23 mouse cellular contexts compared by ENCODE assay signal in genomic region chr6:135302421-135303125, GRCm38 (mm10). TPM values are rescaled to one million over a fixed set of nuclear protein-coding genes. Genes with fewer than 3 reads are reported as not detected.
DNase-seq lines count a peak whose midpoint lies in the region; ATAC-seq and TF ChIP-seq lines count a peak whose summit lies in the region.
"Had no signal": no experiment of that assay in that cellular context is flagged by ENCODE, and none has a peak within 500 bp of the region (broad histone marks: within the 10 kb centered on the region; RNA-seq: fewer than 3 reads in every experiment).

No protein-coding gene starts in this region.

- DNase-seq in liver, adult 2 months (ENCODE audit: extremely low read depth, low read depth, low spot score) = peak; percentile 67
- no peak for DNase-seq in liver
- peak; percentile 14 for DNase-seq in c-Kit-positive CD71-positive TER-119-negative erythroid progenitor cells, embryonic 14.5 days (ENCODE audit: low read depth)
- DNase-seq in liver, postnatal 0 days = peak; percentile 23
- DNase-seq in lung, postnatal 4 days = peak; percentile 30 to 61
- no peak for DNase-seq in left cerebral cortex, adult 18-20 months (ENCODE audit: low spot score in 2 of 2)
- no peak for DNase-seq in neural tube, embryonic 10.5 days (ENCODE audit: extremely low spot score, low spot score)
- DNase-seq: cerebellum, adult 9-10 months; heart, postnatal 36 days; kidney, adult 8-10 months; kidney, postnatal 25 days; layer of hippocampus, adult 9-11 months; retina, postnatal 1 day; right cerebral cortex, postnatal 4 days; thymus, postnatal 36 days had no signal

- H3K79me2 ChIP-seq in liver, adult 2 months (ENCODE audit: control insufficient read depth, insufficient read depth, low read length) = no peaks in the 10 kb centered on the region

- no peaks in the 10 kb centered on the region for H3K27me3 ChIP-seq in liver, adult 2 months (ENCODE audit: control insufficient read depth, insufficient read depth, low read length)
- no peaks in the 10 kb centered on the region for H3K27me3 ChIP-seq in liver, postnatal 0 days (ENCODE audit: insufficient read depth, low read length)
- H3K27me3 ChIP-seq: heart, embryonic 12.5 days; hindbrain, embryonic 15.5 days; limb, embryonic 15.5 days had no signal

- TF ChIP-seq POLR2A in liver, adult 2 months (IDR thresholded peaks at IDR 0.05; ENCODE audit: extremely low read depth, insufficient read depth, low read length) = no peak

- H3K4me1 ChIP-seq in liver, adult 2 months (ENCODE audit: control insufficient read depth, insufficient read depth, low read length) = 0 out of 2 replicates have a peak, but pooled peaks cover 3% of the 10 kb centered on the region
- H3K4me1 ChIP-seq in liver, postnatal 0 days (ENCODE audit: insufficient read depth) = peaks cover 19% of the 10 kb centered on the region
- H3K4me1 ChIP-seq: hindbrain, embryonic 15.5 days had no signal

- H3K9me3 ChIP-seq in liver, postnatal 0 days (ENCODE audit: low read length) = no peaks in the 10 kb centered on the region
- H3K9me3 ChIP-seq: heart, embryonic 12.5 days; hindbrain, embryonic 15.5 days; limb, embryonic 15.5 days had no signal

- H3K4me3 ChIP-seq in liver, adult 2 months (ENCODE audit: insufficient read depth, low read depth, low read length) = no peak overlapping the region
- H3K4me3 ChIP-seq in liver, postnatal 0 days (ENCODE audit: low read depth, low read length) = no peak overlapping the region
- H3K4me3 ChIP-seq: heart, embryonic 12.5 days; hindbrain, embryonic 15.5 days; limb, embryonic 15.5 days had no signal

- peak overlapping the region; percentile 22; the same call in 1 of the 2 replicates for H3K4me2 ChIP-seq in liver, postnatal 0 days (ENCODE audit: low read depth, low read length)
- H3K4me2 ChIP-seq: heart, embryonic 12.5 days; hindbrain, embryonic 15.5 days; limb, embryonic 15.5 days; midbrain, embryonic 11.5 days had no signal

- no peak overlapping the region for H3K27ac ChIP-seq in liver, adult 2 months (replicated peaks; ENCODE audit: insufficient read depth, low read depth, low read length)
- peak overlapping the region; percentile 11; the same call in 1 of the 2 replicates for H3K27ac ChIP-seq in liver, postnatal 0 days (ENCODE audit: low read depth)
- H3K27ac ChIP-seq: hindbrain, embryonic 15.5 days; limb, embryonic 15.5 days had no signal

- peak; percentile 83 for ATAC-seq in liver, postnatal 0 days
- ATAC-seq: forebrain, embryonic 14.5 days had no signal

- 26% methylated on average over 10 of the region's 10 CpGs for WGBS in liver, adult 2 months
- WGBS in liver, postnatal 0 days (ENCODE audit: insufficient replicate concordance) = 41% methylated on average over 10 of the region's 10 CpGs

- peak; percentile 58 for TF ChIP-seq EP300 in liver, postnatal 0 days (IDR thresholded peaks at IDR 0.05; ENCODE audit: low read depth)

- TF ChIP-seq CTCF in liver, adult 2 months (IDR thresholded peaks at IDR 0.05; ENCODE audit: low read depth, low read length) = no peak
- TF ChIP-seq CTCF in liver, postnatal 0 days (IDR thresholded peaks at IDR 0.05; ENCODE audit: low read depth) = no peak

- H3K9ac ChIP-seq in liver, adult 2 months (ENCODE audit: low read depth, low read length) = no peak overlapping the region
- H3K9ac ChIP-seq in liver, postnatal 0 days (replicated peaks) = no peak overlapping the region
- H3K9ac ChIP-seq: heart, embryonic 12.5 days; hindbrain, embryonic 15.5 days; limb, embryonic 15.5 days had no signal

- no peaks in the 10 kb centered on the region for H3K36me3 ChIP-seq in liver, adult 2 months (ENCODE audit: control insufficient read depth, insufficient read depth, low read length)
- no peaks in the 10 kb centered on the region for H3K36me3 ChIP-seq in liver, postnatal 0 days (replicated peaks; ENCODE audit: insufficient read depth, low read length)
- H3K36me3 ChIP-seq: heart, embryonic 12.5 days; hindbrain, embryonic 15.5 days; limb, embryonic 15.5 days had no signal

RNA-seq across cellular contexts. Expression of gene Pbp2, which starts 7.6 kb away (rescaled TPM):
- not detected in 2 replicates for total RNA-seq in liver, adult 2 months (2014; rRNA removed)
- not detected in 2 replicates for polyA plus RNA-seq in liver, adult 2 months (2012; rRNA removed)
- polyA plus RNA-seq in liver, postnatal 0 days (2015; fragmentation: Nextera tagmentation; extraction: Ambion mirVana) = not detected in 2 replicates
- total RNA-seq in left cerebral cortex, adult 18-20 months (2021) = not detected
- total RNA-seq: adrenal gland, adult 18-20 months; gastrocnemius, adult 18-20 months; heart, postnatal 36 days had no signal
- polyA plus RNA-seq: forebrain, embryonic 14.5 days; heart, embryonic 12.5 days; midbrain, embryonic 11.5 days had no signal

RNA-seq across cellular contexts. Expression of gene Gsg1, which starts 48.4 kb away (rescaled TPM):
- total RNA-seq in liver, adult 2 months (2014; rRNA removed) = 0.13 TPM in 1 of 2 replicates, not detected in the other
- polyA plus RNA-seq in liver, adult 2 months (2012; rRNA removed) = 0.16 and 0.29 TPM in 2 replicates
- 0.14 and 0.26 TPM in 2 replicates for polyA plus RNA-seq in liver, postnatal 0 days (2015; fragmentation: Nextera tagmentation; extraction: Ambion mirVana)
- not detected for total RNA-seq in left cerebral cortex, adult 18-20 months (2021)
- total RNA-seq: adrenal gland, adult 18-20 months; gastrocnemius, adult 18-20 months; left cerebral cortex, postnatal 14 days had no signal
- polyA plus RNA-seq: hindbrain, embryonic 15.5 days had no signal

RNA-seq across cellular contexts. Expression of gene Emp1, which starts 59.8 kb away (rescaled TPM):
- total RNA-seq in liver, adult 2 months (2014; rRNA removed) = 1.3 and 1.7 TPM in 2 replicates
- 2.9 and 3.0 TPM in 2 replicates for polyA plus RNA-seq in liver, adult 2 months (2012; rRNA removed)
- 1.2 TPM in 2 replicates for polyA plus RNA-seq in liver, postnatal 0 days (2015; fragmentation: Nextera tagmentation; extraction: Ambion mirVana)
- total RNA-seq in left cerebral cortex, adult 18-20 months (2021) = 1 to 10 TPM; 3.4 to 6.6 TPM

Comparison
In these comparisons a context has a peak if more than half of its experiments do, and no peak if none do; other contexts are left out.
1. DNase-seq: peak in liver, adult 2 months (single experiment), c-Kit-positive CD71-positive TER-119-negative erythroid progenitor cells, embryonic 14.5 days (single experiment), liver, postnatal 0 days (single experiment) and lung, postnatal 4 days (2 of 2); none in liver (single experiment), left cerebral cortex, adult 18-20 months (0 of 2) and neural tube, embryonic 10.5 days (single experiment).